Mouse (Mus musculus): ENCODE measurements around the gene Ptn.
"Not testable (repeated sequence)": the region's sequence is repeated elsewhere in the genome, so short reads cannot be mapped to it uniquely, and the experiment has no call there.

- TF ChIP-seq CTCF (conservative IDR thresholded peaks at IDR 0.05; ENCODE audit: low read length); NANOG (IDR thresholded peaks at IDR 0.05; ENCODE audit: borderline replicate concordance, low read length): not testable (repeated sequence)
Observed at GRCm38 (mm10) chr6:36729811-36730210, 80.2 kb downstream of the Ptn start.

Data from E14TG2a.4 (cell line).